In genomic region chr5:31312806-31313205, GRCm38 (mm10) we compare ENCODE assay signal across 21 mouse cellular contexts. TPM values are rescaled to one million over a fixed set of nuclear protein-coding genes. Genes with fewer than 3 reads are reported as not detected.
"Had no signal": no experiment of that assay in that cellular context is flagged by ENCODE, and none has a peak within 500 bp of the region (broad histone marks: within the 10 kb centered on the region; RNA-seq: fewer than 3 reads in every experiment).

No protein-coding gene starts in this region.

- H3K36me3 ChIP-seq: liver, embryonic 12.5 days; midbrain, embryonic 10.5 days; midbrain, embryonic 12.5 days; neural tube, embryonic 13.5 days; neural tube, embryonic 15.5 days had no signal

- H3K9ac ChIP-seq: liver, embryonic 12.5 days; liver, embryonic 14.5 days; lung, embryonic 14.5 days; midbrain, embryonic 12.5 days; neural tube, embryonic 13.5 days; neural tube, embryonic 15.5 days had no signal

- DNase-seq: lung, adult 18-20 months; lung, embryonic 14.5 days; lung, postnatal 10 days; lung, postnatal 4 days; midbrain, embryonic 14.5 days; retina, postnatal 1 day; right cerebral cortex, adult 18-20 months; right cerebral cortex, postnatal 25 days; right cerebral cortex, postnatal 4 days; spleen, adult 18-20 months had no signal

- H3K4me2 ChIP-seq: liver, embryonic 12.5 days; lung, embryonic 14.5 days; midbrain, embryonic 12.5 days; neural tube, embryonic 13.5 days; neural tube, embryonic 15.5 days had no signal

- H3K27ac ChIP-seq: liver, embryonic 12.5 days; liver, embryonic 14.5 days; midbrain, embryonic 10.5 days; midbrain, embryonic 12.5 days; neural tube, embryonic 13.5 days; neural tube, embryonic 15.5 days had no signal

- H3K27me3 ChIP-seq: neural tube, embryonic 13.5 days; neural tube, embryonic 15.5 days had no signal

- H3K4me3 ChIP-seq: liver, embryonic 12.5 days; midbrain, embryonic 10.5 days; midbrain, embryonic 12.5 days; myocyte; neural tube, embryonic 13.5 days; neural tube, embryonic 15.5 days had no signal

- H3K9me3 ChIP-seq: liver, embryonic 12.5 days; midbrain, embryonic 12.5 days; neural tube, embryonic 13.5 days; neural tube, embryonic 15.5 days had no signal

- ATAC-seq: liver, embryonic 12.5 days; midbrain, embryonic 16.5 days had no signal

- H3K4me1 ChIP-seq: liver, embryonic 12.5 days; midbrain, embryonic 10.5 days; midbrain, embryonic 12.5 days; neural tube, embryonic 13.5 days; neural tube, embryonic 15.5 days had no signal

RNA-seq across cellular contexts. Expression of gene Gckr, which starts 15.6 kb away (rescaled TPM):
- total RNA-seq: megakaryocyte, adult 5-6 weeks; megakaryocyte-erythroid progenitor cell, adult 5-6 weeks had no signal
- polyA plus RNA-seq: lung, embryonic 14.5 days; midbrain, embryonic 10.5 days; neural tube, embryonic 11.5 days had no signal

RNA-seq across cellular contexts. Expression of gene Fndc4, which starts 16.9 kb away (rescaled TPM):
- total RNA-seq: megakaryocyte, adult 5-6 weeks had no signal
